Mouse (Mus musculus) ES-Bruce4 (cell line): ENCODE results near the gene Clnk.

Experiments
- CTCF ChIP-seq: IDR thresholded peaks from one replicate; pipeline ENCODE4 v1.8.1; 2011; ENCODE audit warnings: low read depth, low read length
- EP300 ChIP-seq: IDR thresholded peaks from 2 replicates; pipeline ENCODE4 v1.6.1; 2011; ENCODE audit warnings: low read depth, low read length; ENCODE audit not compliant: insufficient read depth

GRCm38 (mm10) chr5:38707364-38708075 is 169.1 kb downstream of the Clnk start:
- TF ChIP-seq EP300: no peak
- no peak for TF ChIP-seq CTCF
